ENCODE assay signal across 14 mouse cellular contexts in genomic region chr11:35288056-35288455, GRCm38 (mm10).
"Had no signal": no experiment of that assay in that cellular context is flagged by ENCODE, and none has a peak within 500 bp of the region (broad histone marks: within the 10 kb centered on the region; RNA-seq: fewer than 3 reads in every experiment).

No protein-coding gene starts in this region.

- H3K9ac ChIP-seq: liver, embryonic 14.5 days; neural tube, embryonic 15.5 days had no signal

- H3K4me2 ChIP-seq: neural tube, embryonic 15.5 days had no signal

- DNase-seq: kidney, postnatal 10 days; kidney, postnatal 4 days; lung, adult 18-20 months; midbrain, embryonic 14.5 days; right cerebral cortex, adult 18-20 months; right cerebral cortex, postnatal 25 days; thymus, adult 2 months; thymus, postnatal 25 days had no signal

- H3K9me3 ChIP-seq: midbrain, embryonic 10.5 days; neural tube, embryonic 15.5 days had no signal

- H3K27ac ChIP-seq: left cerebral cortex, adult 2 months; liver, embryonic 14.5 days; midbrain, embryonic 10.5 days; neural tube, embryonic 15.5 days; stomach, postnatal 0 days had no signal

- H3K36me3 ChIP-seq: midbrain, embryonic 10.5 days; neural tube, embryonic 15.5 days had no signal

- H3K4me3 ChIP-seq: left cerebral cortex, adult 2 months; midbrain, embryonic 10.5 days; myocyte; neural tube, embryonic 15.5 days had no signal
